Mouse (Mus musculus) bone marrow macrophage, adult 2 months (primary cell): Measurements from ENCODE around the gene Wdr45.
"Not testable (repeated sequence)": the region's sequence is repeated elsewhere in the genome, so short reads cannot be mapped to it uniquely, and the experiment has no call there.

Experiments
- CTCF ChIP-seq: IDR thresholded peaks from 2 replicates; pipeline ENCODE4 v1.5.1; 2012; ENCODE audit warnings: low read depth, mild to moderate bottlenecking, low read length, moderate library complexity
- POLR2A ChIP-seq: IDR thresholded peaks from 2 replicates; pipeline ENCODE4 v1.6.1; 2012; ENCODE audit warnings: mild to moderate bottlenecking, low read depth, low read length, borderline replicate concordance

DNA sequence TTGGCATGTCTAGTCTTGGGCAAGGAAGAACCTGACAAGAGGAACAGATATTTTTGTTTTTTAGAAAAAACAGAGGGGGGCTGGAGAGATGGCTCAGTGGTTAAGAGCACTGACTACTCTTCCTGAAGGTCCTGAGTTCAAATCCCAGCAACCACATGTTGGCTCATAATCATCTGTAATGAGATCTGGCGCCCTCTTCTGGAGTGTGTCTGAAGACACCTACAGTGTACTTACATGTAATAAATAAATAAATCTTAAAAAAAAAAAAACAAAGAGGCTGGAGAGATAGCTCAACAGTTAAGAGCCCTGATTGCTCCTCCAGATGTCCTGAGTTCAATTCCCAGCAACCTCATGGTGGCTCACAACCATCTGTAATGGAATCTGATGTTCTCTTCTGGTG is 1.9 kb downstream of the Wdr45 start:
- TF ChIP-seq CTCF, POLR2A: not testable (repeated sequence)
